20 mouse cellular contexts compared by ENCODE assay signal in genomic region chr12:117025676-117026075, GRCm38 (mm10).
A peak's percentile ranks its signal among the peaks of the same experiment; 100 is the strongest.
DNase-seq lines count a peak whose midpoint lies in the region; ATAC-seq and TF ChIP-seq lines count a peak whose summit lies in the region.
"Had no signal": no experiment of that assay in that cellular context is flagged by ENCODE, and none has a peak within 500 bp of the region (broad histone marks: within the 10 kb centered on the region; RNA-seq: fewer than 3 reads in every experiment).

No protein-coding gene starts in this region.

- no peak overlapping the region for H3K9ac ChIP-seq in kidney, embryonic 16.5 days (replicated peaks; ENCODE audit: low read length)
- H3K9ac ChIP-seq in midbrain, postnatal 0 days (replicated peaks; ENCODE audit: low read length, poor library complexity, severe bottlenecking): no peak overlapping the region
- H3K9ac ChIP-seq in midbrain, embryonic 15.5 days: no peak overlapping the region
- H3K9ac ChIP-seq: forebrain, embryonic 13.5 days; hindbrain, embryonic 14.5 days; limb, embryonic 12.5 days; liver, postnatal 0 days had no signal

- H3K4me3 ChIP-seq in kidney, embryonic 16.5 days (ENCODE audit: low read length): no peak overlapping the region
- no peak overlapping the region for H3K4me3 ChIP-seq in midbrain, postnatal 0 days (ENCODE audit: low read depth, low read length)
- no peak overlapping the region for H3K4me3 ChIP-seq in midbrain, embryonic 15.5 days
- H3K4me3 ChIP-seq: forebrain, embryonic 13.5 days; heart, embryonic 10.5 days; limb, embryonic 12.5 days had no signal

- peak; percentile 27 for TF ChIP-seq CTCF in midbrain, postnatal 0 days (IDR thresholded peaks at IDR 0.05)

- DNase-seq in adrenal gland, adult 2 months: peak; percentile 49
- DNase-seq in adrenal gland, adult 18-20 months (ENCODE audit: low spot score in 2 of 2): no peak
- DNase-seq in kidney, postnatal 36 days: no peak
- no peak for DNase-seq in midbrain, postnatal 0 days (ENCODE audit: low spot score)
- DNase-seq: kidney, adult 8-10 months; kidney, postnatal 14 days; liver, postnatal 0 days; thymus, adult 18-20 months; thymus, postnatal 4 days had no signal

- no peak overlapping the region for H3K4me2 ChIP-seq in kidney, embryonic 16.5 days (replicated peaks; ENCODE audit: low read depth, low read length)
- H3K4me2 ChIP-seq in midbrain, postnatal 0 days (ENCODE audit: low read depth, low read length, poor library complexity, severe bottlenecking): no peak overlapping the region
- H3K4me2 ChIP-seq in midbrain, embryonic 15.5 days: no peak overlapping the region
- H3K4me2 ChIP-seq: forebrain, embryonic 13.5 days; hindbrain, embryonic 14.5 days; limb, embryonic 12.5 days; liver, embryonic 11.5 days had no signal

- H3K4me1 ChIP-seq in kidney, embryonic 16.5 days (ENCODE audit: insufficient read depth, low read length): no peaks in the 10 kb centered on the region
- H3K4me1 ChIP-seq in midbrain, postnatal 0 days (ENCODE audit: insufficient read depth, low read length): peaks cover 22% of the 10 kb centered on the region
- H3K4me1 ChIP-seq in midbrain, embryonic 15.5 days: peaks cover 32% of the 10 kb centered on the region
- H3K4me1 ChIP-seq: heart, embryonic 10.5 days had no signal

- no peak overlapping the region for H3K27ac ChIP-seq in kidney, embryonic 16.5 days (ENCODE audit: low read length)
- no peak overlapping the region for H3K27ac ChIP-seq in midbrain, postnatal 0 days (ENCODE audit: low read depth, low read length)
- no peak overlapping the region for H3K27ac ChIP-seq in midbrain, embryonic 15.5 days
- H3K27ac ChIP-seq: forebrain, embryonic 13.5 days; heart, embryonic 10.5 days; hindbrain, embryonic 14.5 days; limb, embryonic 12.5 days; macrophage had no signal

- 0 out of 2 replicates have a peak, but pooled peaks have one; percentile 35 for ATAC-seq in kidney, embryonic 16.5 days (ENCODE audit: low FRiP score, low TSS enrichment)
- ATAC-seq in midbrain, postnatal 0 days (ENCODE audit: low FRiP score): no peak
- ATAC-seq in midbrain, embryonic 15.5 days (replicated peaks): no peak
- no peak for ATAC-seq in erythroblast, adult 5-6 weeks (replicated peaks; ENCODE audit: low FRiP score, poor library complexity, severe bottlenecking)
- ATAC-seq: CD4-positive, CD25-positive, alpha-beta regulatory T cell, adult 4 months; forebrain, embryonic 13.5 days; inflammation-experienced regulatory T-cells, adult 6 months; liver, postnatal 0 days had no signal

- no peaks in the 10 kb centered on the region for H3K36me3 ChIP-seq in kidney, embryonic 16.5 days (ENCODE audit: insufficient read depth, low read length)
- no peaks in the 10 kb centered on the region for H3K36me3 ChIP-seq in midbrain, postnatal 0 days (ENCODE audit: insufficient read depth, low read length)
- no peaks in the 10 kb centered on the region for H3K36me3 ChIP-seq in midbrain, embryonic 15.5 days (replicated peaks)
- H3K36me3 ChIP-seq: heart, embryonic 10.5 days; limb, embryonic 12.5 days had no signal

- H3K9me3 ChIP-seq in kidney, embryonic 16.5 days (ENCODE audit: low read length): no peaks in the 10 kb centered on the region
- H3K9me3 ChIP-seq in midbrain, postnatal 0 days (ENCODE audit: low read length): no peaks in the 10 kb centered on the region
- no peaks in the 10 kb centered on the region for H3K9me3 ChIP-seq in midbrain, embryonic 15.5 days
- H3K9me3 ChIP-seq: forebrain, embryonic 13.5 days; heart, embryonic 10.5 days; limb, embryonic 12.5 days had no signal

- H3K27me3 ChIP-seq in kidney, embryonic 16.5 days (ENCODE audit: insufficient read depth, low read length): no peaks in the 10 kb centered on the region
- no peaks in the 10 kb centered on the region for H3K27me3 ChIP-seq in midbrain, postnatal 0 days (ENCODE audit: insufficient read depth, low read length)
- H3K27me3 ChIP-seq in midbrain, embryonic 15.5 days (replicated peaks): no peaks in the 10 kb centered on the region
- H3K27me3 ChIP-seq: forebrain, embryonic 13.5 days; limb, embryonic 12.5 days had no signal
